Mouse (Mus musculus) heart, postnatal 0 days (tissue): Measurements from ENCODE around the gene Agtrap.

Source experiments
- CTCF ChIP-seq: IDR thresholded peaks from 2 replicates; pipeline ENCODE4 v1.5.1; 2016; ENCODE audit warnings: antibody characterized with exemption, control low read depth, low read depth
- EP300 ChIP-seq: IDR thresholded peaks from 2 replicates; pipeline ENCODE4 v1.6.1; 2016; ENCODE audit warnings: antibody characterized with exemption, low read depth

DNA sequence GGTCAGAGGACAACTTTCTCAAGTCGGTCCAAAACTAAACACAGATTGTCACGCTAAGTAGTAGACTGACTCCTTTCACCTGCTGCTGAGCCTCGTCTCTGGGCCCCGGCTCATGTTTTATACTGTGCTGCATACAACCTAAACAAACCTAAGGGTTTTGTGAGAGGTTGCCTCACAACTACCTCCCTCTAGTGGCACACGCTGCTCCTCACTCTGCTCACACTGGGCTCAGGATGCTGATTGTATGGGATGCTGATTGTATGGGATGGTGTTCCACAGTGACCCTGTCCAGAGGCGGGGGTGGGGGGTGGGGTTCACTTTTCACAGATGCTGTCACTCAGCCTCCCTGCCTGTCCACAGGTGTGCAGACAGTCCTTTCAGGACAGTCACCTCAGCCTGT lies 8.6 kb downstream of the Agtrap start:
- peak; percentile 19 for TF ChIP-seq CTCF
- TF ChIP-seq EP300: no peak
